Mouse (Mus musculus): ENCODE data around the gene Drc7. TPM values are rescaled to one million over a fixed set of nuclear protein-coding genes. Genes with fewer than 3 reads are reported as not detected.
A peak's percentile ranks its signal among the peaks of the same experiment; 100 is the strongest.
"Not testable (repeated sequence)": the region's sequence is repeated elsewhere in the genome, so short reads cannot be mapped to it uniquely, and the experiment has no call there.

Drc7 gene
- polyA plus RNA-seq, 1 experiment from 2014 or later, result not detected

- Histone ChIP-seq H3K27ac (replicated peaks; ENCODE audit: low read depth, low read length) (no peak overlapping the region), H3K4me3 (ENCODE audit: low read depth, low read length) (no peak overlapping the region), H3K36me3 (replicated peaks; ENCODE audit: control insufficient read depth, insufficient read depth, low read depth, low read length) (no peaks in the 10 kb centered on the region), H3K4me1 (ENCODE audit: control insufficient read depth, insufficient read depth, low read length) (no peaks in the 10 kb centered on the region), H3K27me3 (ENCODE audit: control insufficient read depth, insufficient read depth, low read length) (no peaks in the 10 kb centered on the region), H3K9me3 (replicated peaks; ENCODE audit: control insufficient read depth, low read length) (no peaks in the 10 kb centered on the region), H3K9ac (replicated peaks; ENCODE audit: low read length) (no peak overlapping the region), H3K4me2 (ENCODE audit: low read depth, low read length) (no peak overlapping the region)
- 24% methylated on average over 8 of the region's 8 CpGs for WGBS
- peak; percentile 14 for DNase-seq (ENCODE audit: low spot score)
- no peak for ATAC-seq (replicated peaks; ENCODE audit: insufficient number of reproducible peaks, low FRiP score, low TSS enrichment, low read depth)
Observed at GRCm38 (mm10) chr8:95023201-95023600, 31.7 kb upstream of the Drc7 start.

GRCm38 (mm10) chr8:95024387-95024786, 30.5 kb upstream of the Drc7 start:
- Histone ChIP-seq H3K27ac (replicated peaks; ENCODE audit: low read depth, low read length) (no peak overlapping the region), H3K9me3 (replicated peaks; ENCODE audit: control insufficient read depth, low read length) (no peaks in the 10 kb centered on the region), H3K4me3 (ENCODE audit: low read depth, low read length) (no peak overlapping the region), H3K4me1 (ENCODE audit: control insufficient read depth, insufficient read depth, low read length) (no peaks in the 10 kb centered on the region), H3K9ac (replicated peaks; ENCODE audit: low read length) (no peak overlapping the region), H3K36me3 (replicated peaks; ENCODE audit: control insufficient read depth, insufficient read depth, low read depth, low read length) (no peaks in the 10 kb centered on the region), H3K4me2 (ENCODE audit: low read depth, low read length) (no peak overlapping the region), H3K27me3 (ENCODE audit: control insufficient read depth, insufficient read depth, low read length) (no peaks in the 10 kb centered on the region)
- ATAC-seq (replicated peaks; ENCODE audit: insufficient number of reproducible peaks, low FRiP score, low TSS enrichment, low read depth) (no peak), DNase-seq (ENCODE audit: low spot score) (no peak)
- 87% methylated on average over 4 of the region's 4 CpGs for WGBS

GRCm38 (mm10) chr8:95025421-95025820, 29.5 kb upstream of the Drc7 start:
- WGBS, result 73% methylated on average over 2 of the region's 2 CpGs

GRCm38 (mm10) chr8:95028391-95028790, 26.5 kb upstream of the Drc7 start:
- not testable (repeated sequence) for H3K4me3 ChIP-seq (ENCODE audit: low read depth, low read length); H3K9me3 ChIP-seq (replicated peaks; ENCODE audit: control insufficient read depth, low read length); H3K27ac ChIP-seq (replicated peaks; ENCODE audit: low read depth, low read length); H3K36me3 ChIP-seq (replicated peaks; ENCODE audit: control insufficient read depth, insufficient read depth, low read depth, low read length); H3K4me2 ChIP-seq (ENCODE audit: low read depth, low read length); ATAC-seq (replicated peaks; ENCODE audit: insufficient number of reproducible peaks, low FRiP score, low TSS enrichment, low read depth); H3K4me1 ChIP-seq (ENCODE audit: control insufficient read depth, insufficient read depth, low read length); H3K9ac ChIP-seq (replicated peaks; ENCODE audit: low read length); H3K27me3 ChIP-seq (ENCODE audit: control insufficient read depth, insufficient read depth, low read length)
- peak; percentile 79 for DNase-seq (ENCODE audit: low spot score)
- 62% methylated on average over 7 of the region's 7 CpGs for WGBS

More at GRCm38 (mm10) chr8:95025421-95025820, 29.5 kb upstream of the Drc7 start:
- H3K4me1 ChIP-seq (ENCODE audit: control insufficient read depth, insufficient read depth, low read length), result no peaks in the 10 kb centered on the region
- H3K36me3 ChIP-seq (replicated peaks; ENCODE audit: control insufficient read depth, insufficient read depth, low read depth, low read length), result no peaks in the 10 kb centered on the region
- H3K4me3 ChIP-seq (ENCODE audit: low read depth, low read length), result no peak overlapping the region
- no peaks in the 10 kb centered on the region for H3K27me3 ChIP-seq (ENCODE audit: control insufficient read depth, insufficient read depth, low read length)
- H3K4me2 ChIP-seq (ENCODE audit: low read depth, low read length), result no peak overlapping the region
- no peak overlapping the region for H3K27ac ChIP-seq (replicated peaks; ENCODE audit: low read depth, low read length)
- H3K9me3 ChIP-seq (replicated peaks; ENCODE audit: control insufficient read depth, low read length), result no peaks in the 10 kb centered on the region
- ATAC-seq (replicated peaks; ENCODE audit: insufficient number of reproducible peaks, low FRiP score, low TSS enrichment, low read depth) (no peak), DNase-seq (ENCODE audit: low spot score) (peak; percentile 11)
- H3K9ac ChIP-seq (replicated peaks; ENCODE audit: low read length), result no peak overlapping the region

- no peaks in the 10 kb centered on the region for H3K36me3 ChIP-seq (replicated peaks; ENCODE audit: control insufficient read depth, insufficient read depth, low read depth, low read length)
- H3K4me3 ChIP-seq (ENCODE audit: low read depth, low read length), result no peak overlapping the region
- H3K27me3 ChIP-seq (ENCODE audit: control insufficient read depth, insufficient read depth, low read length), result no peaks in the 10 kb centered on the region
- H3K4me1 ChIP-seq (ENCODE audit: control insufficient read depth, insufficient read depth, low read length), result no peaks in the 10 kb centered on the region
- 66% methylated on average over 7 of the region's 7 CpGs for WGBS
- H3K9ac ChIP-seq (replicated peaks; ENCODE audit: low read length), result no peak overlapping the region
- ATAC-seq (replicated peaks; ENCODE audit: insufficient number of reproducible peaks, low FRiP score, low TSS enrichment, low read depth) (0 out of 2 replicates have a peak, but pooled peaks have one; percentile 68), DNase-seq (ENCODE audit: low spot score) (peak; percentile 20)
- no peaks in the 10 kb centered on the region for H3K9me3 ChIP-seq (replicated peaks; ENCODE audit: control insufficient read depth, low read length)
- no peak overlapping the region for H3K4me2 ChIP-seq (ENCODE audit: low read depth, low read length)
- no peak overlapping the region for H3K27ac ChIP-seq (replicated peaks; ENCODE audit: low read depth, low read length)
Observed at GRCm38 (mm10) chr8:95037106-95037925, 17.6 kb upstream of the Drc7 start.

- WGBS, result 67% methylated on average over 6 of the region's 6 CpGs
Observed at GRCm38 (mm10) chr8:95041883-95042784, 12.8 kb upstream of the Drc7 start.

DNA sequence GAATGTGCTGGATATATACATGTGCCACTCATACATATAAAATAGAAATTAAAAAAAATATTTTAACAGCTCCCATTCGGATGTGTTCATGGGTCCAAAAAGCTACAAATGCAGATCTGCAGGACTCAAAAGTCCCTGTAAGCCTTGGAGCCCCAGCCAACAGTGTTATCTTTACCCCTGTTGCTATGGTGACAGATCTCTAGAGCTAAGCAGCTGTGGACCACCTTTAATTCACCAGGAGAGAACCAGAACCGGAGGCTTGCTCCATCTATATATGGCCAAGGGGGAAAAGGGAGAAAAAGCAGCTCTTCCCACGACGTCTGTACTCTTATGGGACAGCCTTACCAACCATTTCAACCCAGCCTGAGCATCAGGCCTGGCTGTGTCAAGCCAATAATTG, 10.1 kb upstream of the Drc7 start:
- H3K36me3 ChIP-seq (replicated peaks; ENCODE audit: control insufficient read depth, insufficient read depth, low read depth, low read length), result no peaks in the 10 kb centered on the region
- WGBS, result 71% methylated on average over 4 of the region's 4 CpGs
- no peak overlapping the region for H3K4me3 ChIP-seq (ENCODE audit: low read depth, low read length)
- no peaks in the 10 kb centered on the region for H3K9me3 ChIP-seq (replicated peaks; ENCODE audit: control insufficient read depth, low read length)
- H3K4me1 ChIP-seq (ENCODE audit: control insufficient read depth, insufficient read depth, low read length), result no peaks in the 10 kb centered on the region; the same call in 1 of the 2 replicates
- ATAC-seq (replicated peaks; ENCODE audit: insufficient number of reproducible peaks, low FRiP score, low TSS enrichment, low read depth) (no peak), DNase-seq (ENCODE audit: low spot score) (no peak)
- H3K27ac ChIP-seq (replicated peaks; ENCODE audit: low read depth, low read length), result no peak overlapping the region
- no peak overlapping the region for H3K9ac ChIP-seq (replicated peaks; ENCODE audit: low read length)
- H3K27me3 ChIP-seq (ENCODE audit: control insufficient read depth, insufficient read depth, low read length), result no peaks in the 10 kb centered on the region
- no peak overlapping the region for H3K4me2 ChIP-seq (ENCODE audit: low read depth, low read length)

More at GRCm38 (mm10) chr8:95041883-95042784, 12.8 kb upstream of the Drc7 start:
- Histone ChIP-seq H3K27me3 (ENCODE audit: control insufficient read depth, insufficient read depth, low read length) (no peaks in the 10 kb centered on the region), H3K27ac (replicated peaks; ENCODE audit: low read depth, low read length) (no peak overlapping the region), H3K4me2 (ENCODE audit: low read depth, low read length) (no peak overlapping the region), H3K4me3 (ENCODE audit: low read depth, low read length) (no peak overlapping the region), H3K9ac (replicated peaks; ENCODE audit: low read length) (no peak overlapping the region), H3K9me3 (replicated peaks; ENCODE audit: control insufficient read depth, low read length) (no peaks in the 10 kb centered on the region), H3K36me3 (replicated peaks; ENCODE audit: control insufficient read depth, insufficient read depth, low read depth, low read length) (no peaks in the 10 kb centered on the region), H3K4me1 (ENCODE audit: control insufficient read depth, insufficient read depth, low read length) (no peaks in the 10 kb centered on the region)
- ATAC-seq (replicated peaks; ENCODE audit: insufficient number of reproducible peaks, low FRiP score, low TSS enrichment, low read depth) (no peak), DNase-seq (ENCODE audit: low spot score) (no peak)

DNA sequence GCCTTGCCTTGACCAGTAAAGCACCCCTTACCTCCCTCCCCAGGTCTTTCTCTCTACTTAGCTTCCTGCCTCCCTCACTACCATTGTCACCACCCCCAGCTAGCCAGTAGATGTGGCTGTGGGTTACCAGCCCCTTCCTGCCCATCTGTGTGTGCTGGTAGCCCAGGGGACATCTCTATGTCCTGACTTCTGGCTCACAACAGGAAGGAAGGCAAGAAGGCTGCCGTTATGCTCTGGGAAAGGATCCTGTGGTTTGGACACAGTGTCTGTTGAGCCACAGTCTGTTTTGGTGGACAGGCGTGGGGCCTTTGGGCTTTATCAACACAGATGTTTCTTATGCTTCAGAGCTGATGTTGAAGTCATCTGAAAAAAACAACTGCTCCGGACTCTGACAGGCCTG, 7.9 kb upstream of the Drc7 start:
- Histone ChIP-seq H3K4me2 (ENCODE audit: low read depth, low read length) (no peak overlapping the region), H3K4me3 (ENCODE audit: low read depth, low read length) (no peak overlapping the region), H3K9ac (replicated peaks; ENCODE audit: low read length) (no peak overlapping the region), H3K36me3 (replicated peaks; ENCODE audit: control insufficient read depth, insufficient read depth, low read depth, low read length) (no peaks in the 10 kb centered on the region), H3K4me1 (ENCODE audit: control insufficient read depth, insufficient read depth, low read length) (no peaks in the 10 kb centered on the region; the same call in 1 of the 2 replicates), H3K27me3 (ENCODE audit: control insufficient read depth, insufficient read depth, low read length) (no peaks in the 10 kb centered on the region), H3K27ac (replicated peaks; ENCODE audit: low read depth, low read length) (no peak overlapping the region), H3K9me3 (replicated peaks; ENCODE audit: control insufficient read depth, low read length) (no peaks in the 10 kb centered on the region)
- no peak for ATAC-seq (replicated peaks; ENCODE audit: insufficient number of reproducible peaks, low FRiP score, low TSS enrichment, low read depth)
- WGBS, result 72% methylated on average over 3 of the region's 3 CpGs
- no peak for DNase-seq (ENCODE audit: low spot score)
